Comparison of ENCODE assay signal across 22 mouse cellular contexts in genomic region chr4:30789976-30790657, GRCm38 (mm10).
DNase-seq lines count a peak whose midpoint lies in the region; ATAC-seq and TF ChIP-seq lines count a peak whose summit lies in the region.
"Had no signal": no experiment of that assay in that cellular context is flagged by ENCODE, and none has a peak within 500 bp of the region (broad histone marks: within the 10 kb centered on the region; RNA-seq: fewer than 3 reads in every experiment).

No protein-coding gene starts in this region.

- H3K4me3 ChIP-seq in forebrain, embryonic 14.5 days (ENCODE audit: low read depth, low read length), result no peak overlapping the region
- H3K4me3 ChIP-seq in forebrain, embryonic 10.5 days, result no peak overlapping the region
- H3K4me3 ChIP-seq in midbrain, embryonic 11.5 days (ENCODE audit: low read depth, low read length), result no peak overlapping the region
- H3K4me3 ChIP-seq in gastrocnemius, adult 2 months, result no peak overlapping the region
- no peak overlapping the region for H3K4me3 ChIP-seq in lung, postnatal 0 days (ENCODE audit: low read depth, low read length)
- H3K4me3 ChIP-seq: erythroblast, embryonic 14.5 days; heart, embryonic 12.5 days had no signal

- DNase-seq in forebrain, embryonic 14.5 days (ENCODE audit: low spot score), result peak; percentile 13
- no peak for DNase-seq in forebrain, embryonic 10.5 days (ENCODE audit: extremely low spot score, low spot score)
- peak; percentile 48 for DNase-seq in Muller cell, postnatal 12 days (ENCODE audit: inconsistent ontology term)
- peak; percentile 34 for DNase-seq in embryo, embryonic 11 days
- no peak for DNase-seq in midbrain, embryonic 11.5 days (ENCODE audit: low spot score, missing footprints)
- DNase-seq in gastrocnemius, adult 2 months, result no peak
- no peak for DNase-seq in lung, postnatal 0 days (ENCODE audit: low spot score)
- no peak for DNase-seq in testis, postnatal 14 days (ENCODE audit: low spot score)
- DNase-seq: adrenal gland, postnatal 10 days; B cell, adult 2 months; cerebellum, adult 2 months; heart, postnatal 36 days; layer of hippocampus, postnatal 36 days; left cerebral cortex, postnatal 4 days; lung, adult 2 months; lung, postnatal 4 days; spleen, adult 18-20 months had no signal

- peaks cover 8% of the 10 kb centered on the region; the same call in 1 of the 2 replicates for H3K4me1 ChIP-seq in forebrain, embryonic 14.5 days (ENCODE audit: control insufficient read depth, insufficient read depth, low read length)
- H3K4me1 ChIP-seq in forebrain, embryonic 10.5 days, result peaks cover 20% of the 10 kb centered on the region
- peaks cover 3% of the 10 kb centered on the region; the same call in 1 of the 2 replicates for H3K4me1 ChIP-seq in midbrain, embryonic 11.5 days (ENCODE audit: control insufficient read depth, insufficient read depth, low read length)
- H3K4me1 ChIP-seq in lung, postnatal 0 days (ENCODE audit: insufficient read depth, low read depth, low read length), result no peaks in the 10 kb centered on the region
- H3K4me1 ChIP-seq: heart, embryonic 12.5 days had no signal

- no peaks in the 10 kb centered on the region for H3K36me3 ChIP-seq in forebrain, embryonic 14.5 days (ENCODE audit: control insufficient read depth, insufficient read depth, low read length)
- H3K36me3 ChIP-seq in forebrain, embryonic 10.5 days (replicated peaks), result no peaks in the 10 kb centered on the region
- no peaks in the 10 kb centered on the region for H3K36me3 ChIP-seq in midbrain, embryonic 11.5 days (ENCODE audit: control insufficient read depth, insufficient read depth, low read length)
- H3K36me3 ChIP-seq in lung, postnatal 0 days (ENCODE audit: insufficient read depth, low read length), result no peaks in the 10 kb centered on the region
- H3K36me3 ChIP-seq: heart, embryonic 12.5 days had no signal

- ATAC-seq in forebrain, embryonic 14.5 days, result peak; percentile 52; the same call in 1 of the 2 replicates
- ATAC-seq in midbrain, embryonic 11.5 days (ENCODE audit: low FRiP score), result peak; percentile 61
- no peak for ATAC-seq in lung, postnatal 0 days
- ATAC-seq: intestine, embryonic 16.5 days had no signal

- TF ChIP-seq CTCF in gastrocnemius, adult 2 months (IDR thresholded peaks at IDR 0.05), result no peak
- TF ChIP-seq CTCF in lung, postnatal 0 days (IDR thresholded peaks at IDR 0.05), result no peak

- no peak overlapping the region for H3K27ac ChIP-seq in forebrain, embryonic 14.5 days (ENCODE audit: low read depth, low read length)
- H3K27ac ChIP-seq in forebrain, embryonic 10.5 days, result no peak overlapping the region
- no peak overlapping the region for H3K27ac ChIP-seq in midbrain, embryonic 11.5 days (ENCODE audit: low read depth, low read length)
- no peak overlapping the region for H3K27ac ChIP-seq in gastrocnemius, adult 2 months
- no peak overlapping the region for H3K27ac ChIP-seq in lung, postnatal 0 days (ENCODE audit: low read length)
- H3K27ac ChIP-seq: kidney, postnatal 0 days had no signal

- H3K27me3 ChIP-seq in forebrain, embryonic 14.5 days (replicated peaks; ENCODE audit: control insufficient read depth, insufficient read depth, low read length), result no peaks in the 10 kb centered on the region
- H3K27me3 ChIP-seq in forebrain, embryonic 10.5 days (ENCODE audit: poor library complexity, severe bottlenecking), result no peaks in the 10 kb centered on the region
- no peaks in the 10 kb centered on the region for H3K27me3 ChIP-seq in midbrain, embryonic 11.5 days (ENCODE audit: control insufficient read depth, insufficient read depth, low read length)
- H3K27me3 ChIP-seq in lung, postnatal 0 days (replicated peaks; ENCODE audit: insufficient read depth, low read length), result no peaks in the 10 kb centered on the region
- H3K27me3 ChIP-seq: heart, embryonic 12.5 days had no signal

- intact Hi-C loops in gastrocnemius, adult 2 months (cut with DNase I), result no loop called here

- H3K9me3 ChIP-seq in forebrain, embryonic 14.5 days (replicated peaks; ENCODE audit: control insufficient read depth, low read length), result no peaks in the 10 kb centered on the region
- H3K9me3 ChIP-seq in forebrain, embryonic 10.5 days, result no peaks in the 10 kb centered on the region
- H3K9me3 ChIP-seq in midbrain, embryonic 11.5 days (ENCODE audit: control insufficient read depth, low read length), result no peaks in the 10 kb centered on the region
- no peaks in the 10 kb centered on the region for H3K9me3 ChIP-seq in lung, postnatal 0 days (ENCODE audit: low read length)
- H3K9me3 ChIP-seq: heart, embryonic 12.5 days had no signal

- no peak overlapping the region for H3K9ac ChIP-seq in forebrain, embryonic 14.5 days (ENCODE audit: low read length)
- H3K9ac ChIP-seq in midbrain, embryonic 11.5 days (ENCODE audit: low read length), result no peak overlapping the region
- H3K9ac ChIP-seq in lung, postnatal 0 days (replicated peaks; ENCODE audit: low read depth), result no peak overlapping the region
- H3K9ac ChIP-seq: heart, embryonic 12.5 days had no signal

- no peak for TF ChIP-seq EP300 in lung, postnatal 0 days (IDR thresholded peaks at IDR 0.05)

- WGBS in forebrain, embryonic 14.5 days, result 30% methylated on average over 5 of the region's 5 CpGs
- WGBS in forebrain, embryonic 10.5 days, result 28% methylated on average over 5 of the region's 5 CpGs
- 28% methylated on average over 5 of the region's 5 CpGs for WGBS in midbrain, embryonic 11.5 days
- WGBS in lung, postnatal 0 days, result 25% methylated on average over 5 of the region's 5 CpGs

- no peak overlapping the region for H3K4me2 ChIP-seq in forebrain, embryonic 14.5 days (ENCODE audit: low read length)
- no peak overlapping the region for H3K4me2 ChIP-seq in midbrain, embryonic 11.5 days
- H3K4me2 ChIP-seq in lung, postnatal 0 days (replicated peaks; ENCODE audit: low read depth, low read length), result no peak overlapping the region
- H3K4me2 ChIP-seq: heart, embryonic 12.5 days; liver, embryonic 11.5 days had no signal

Comparison
In these comparisons a context has a peak if more than half of its experiments do, and no peak if none do; other contexts are left out.
1. DNase-seq: peak in forebrain, embryonic 14.5 days (single experiment), Muller cell, postnatal 12 days (single experiment) and embryo, embryonic 11 days (single experiment); none in forebrain, embryonic 10.5 days (single experiment), midbrain, embryonic 11.5 days (single experiment), gastrocnemius, adult 2 months (single experiment), lung, postnatal 0 days (single experiment) and testis, postnatal 14 days (single experiment).